Mouse (Mus musculus) heart, postnatal 4 days (tissue): ENCODE data around the gene Lpin1. TPM values are rescaled to one million over a fixed set of nuclear protein-coding genes. Genes with fewer than 3 reads are reported as not detected.
A peak's percentile ranks its signal among the peaks of the same experiment; 100 is the strongest.

Source experiments
- DNase-seq: peaks from one replicate; pipeline ENCODE4 v3.0.0; 2021
- total RNA-seq, 2 experiments: library from RNA; stranded (reverse); gene quantifications; 2 replicates each; pipeline ENCODE4 v1.2.3; 2021

Lpin1 gene
- total RNA-seq, 2 experiments from 2014 or later = 24.5 to 25.4 TPM

DNA sequence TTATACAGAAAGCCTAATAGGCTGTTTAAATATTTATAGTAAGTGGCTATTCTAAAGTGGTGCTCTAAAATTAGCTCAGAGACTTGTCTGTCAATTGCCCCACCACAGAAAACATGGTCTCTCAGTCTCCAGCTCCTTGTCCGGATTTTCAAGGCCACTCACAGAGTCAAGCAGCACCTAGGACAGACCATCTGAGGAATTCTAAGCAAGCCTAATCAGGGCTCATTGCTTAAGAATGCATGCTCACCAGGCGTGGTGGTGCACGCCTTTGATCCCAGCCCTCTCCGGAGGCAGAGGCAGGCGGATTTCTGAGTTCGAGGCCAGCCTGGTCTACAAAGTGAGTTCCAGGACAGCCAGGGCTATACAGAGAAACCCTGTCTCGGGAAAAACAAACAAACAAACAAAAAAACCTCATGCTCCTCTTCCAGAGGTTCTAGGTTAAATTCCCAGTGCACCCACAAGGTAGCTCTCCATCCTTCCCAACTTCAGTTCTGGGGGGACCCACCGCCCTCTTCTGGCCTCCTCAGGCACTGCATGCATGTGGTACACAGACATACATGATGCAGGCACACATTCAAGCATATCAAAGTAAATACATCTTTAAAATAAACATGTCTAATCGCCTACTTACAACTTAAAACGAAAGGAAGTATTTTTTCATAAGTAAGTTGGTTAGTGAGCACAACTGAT lies 40.2 kb downstream of the Lpin1 start:
- no peak for DNase-seq

DNA sequence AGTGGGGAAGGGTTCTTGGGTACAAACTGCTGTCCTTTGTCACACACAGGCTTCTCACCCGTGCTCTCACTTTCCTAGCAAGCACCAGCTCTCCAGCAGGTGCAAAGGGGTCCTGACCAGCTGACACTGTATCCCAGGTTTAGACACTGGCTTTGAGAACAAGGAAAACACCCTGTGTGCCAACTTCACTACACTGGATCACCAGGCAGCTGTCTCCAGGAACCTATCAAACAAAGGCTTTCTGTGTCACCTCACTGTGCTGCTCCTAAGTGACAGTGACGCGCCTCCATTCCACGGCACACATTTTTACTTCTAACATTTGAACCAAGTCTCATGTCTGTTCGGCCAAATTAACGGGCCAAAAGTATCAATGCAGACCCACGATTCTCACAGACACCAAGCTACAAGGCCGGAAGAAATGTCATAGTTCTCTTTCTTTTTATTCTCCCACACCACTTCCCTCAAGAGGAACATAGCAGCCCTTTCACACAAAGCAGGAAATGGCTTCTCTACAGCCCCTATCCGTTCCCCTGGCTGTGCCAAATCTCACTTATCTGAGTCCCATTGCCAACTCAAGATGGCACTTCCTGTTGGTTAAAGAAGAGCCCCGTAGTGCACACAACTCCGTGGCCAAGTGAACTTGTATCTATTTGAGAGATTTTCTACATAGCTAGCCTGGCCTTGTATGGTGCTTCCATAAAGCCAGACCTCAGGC lies 41.7 kb downstream of the Lpin1 start:
- no peak for DNase-seq

DNA sequence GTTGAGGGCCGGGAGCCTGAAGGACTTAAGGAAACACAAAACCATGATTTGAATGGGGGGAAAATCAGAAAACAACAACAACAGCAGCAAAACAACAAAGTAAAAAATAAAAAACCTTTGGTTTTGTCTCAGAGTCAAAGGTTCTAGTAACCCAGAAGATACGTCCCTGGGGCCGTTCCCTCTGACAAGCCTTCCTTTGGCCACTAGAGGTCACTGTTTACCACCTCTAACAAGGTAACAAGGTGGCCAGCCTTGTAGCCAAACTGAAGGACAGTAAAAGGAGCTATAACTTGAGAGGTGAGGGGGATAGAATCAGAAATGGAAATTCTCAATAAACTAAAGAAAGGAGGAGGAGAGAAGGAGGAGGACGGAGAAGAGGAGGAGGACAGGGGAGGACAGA lies 42.3 kb downstream of the Lpin1 start:
- DNase-seq = peak; percentile 76

DNA sequence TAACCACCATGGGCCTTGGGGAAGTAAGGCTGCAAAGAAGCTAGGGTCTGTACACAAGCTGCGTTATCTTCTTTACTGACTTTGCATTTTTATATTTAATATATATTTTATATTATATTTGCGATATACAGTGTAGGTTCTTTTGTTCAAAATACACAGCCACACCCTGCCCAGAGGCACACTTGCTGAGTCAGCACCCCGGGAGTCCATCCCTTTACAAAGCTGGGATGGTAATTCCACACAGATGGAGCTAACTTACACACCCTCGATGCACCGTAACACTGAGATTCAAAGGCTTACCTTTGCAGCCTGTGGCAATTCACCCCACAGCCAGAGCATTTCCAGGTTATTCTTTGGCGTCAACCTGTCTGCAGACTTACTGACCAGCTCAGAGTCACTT lies 42.7 kb downstream of the Lpin1 start:
- no peak for DNase-seq

DNA sequence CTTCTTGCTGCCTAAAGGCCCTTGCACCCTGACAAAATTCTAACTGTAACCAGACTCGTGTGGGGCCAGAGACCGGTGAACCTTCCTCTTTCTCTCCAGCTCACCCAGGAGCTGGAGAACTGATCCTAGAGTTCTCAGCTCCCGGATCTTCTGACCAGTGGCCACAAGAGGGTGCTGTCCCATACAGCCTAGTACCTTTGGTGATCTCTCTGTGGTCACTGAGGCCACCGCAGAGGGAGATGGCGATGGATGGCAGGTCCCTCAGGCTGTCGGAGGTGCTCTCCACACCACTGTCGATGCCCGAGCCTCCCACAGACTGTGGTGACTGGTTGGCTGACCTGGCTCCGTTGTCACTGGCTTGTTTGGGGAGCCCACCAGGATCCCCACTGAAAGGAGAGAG lies 47.3 kb downstream of the Lpin1 start:
- peak; percentile 70 for DNase-seq

DNA sequence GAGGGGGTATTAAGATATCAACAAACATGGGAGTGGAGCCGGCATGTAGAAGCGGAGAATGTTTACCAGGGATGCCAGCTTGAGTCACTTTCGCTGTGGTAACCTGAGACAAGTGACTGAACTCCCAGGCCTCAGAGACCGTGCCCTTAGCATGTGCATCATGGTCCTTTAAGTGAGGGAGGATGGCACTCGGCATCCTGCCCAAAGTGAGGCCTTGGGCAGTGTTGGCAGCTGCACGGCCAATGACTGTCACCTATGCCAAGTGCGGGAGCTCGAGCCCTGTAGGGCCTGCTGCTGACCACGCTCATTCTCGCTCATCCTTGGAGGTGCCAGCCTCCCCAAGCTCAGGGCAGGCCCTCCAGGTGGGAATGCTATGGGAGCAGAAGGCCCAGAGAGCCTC lies 48.1 kb downstream of the Lpin1 start:
- DNase-seq = no peak

DNA sequence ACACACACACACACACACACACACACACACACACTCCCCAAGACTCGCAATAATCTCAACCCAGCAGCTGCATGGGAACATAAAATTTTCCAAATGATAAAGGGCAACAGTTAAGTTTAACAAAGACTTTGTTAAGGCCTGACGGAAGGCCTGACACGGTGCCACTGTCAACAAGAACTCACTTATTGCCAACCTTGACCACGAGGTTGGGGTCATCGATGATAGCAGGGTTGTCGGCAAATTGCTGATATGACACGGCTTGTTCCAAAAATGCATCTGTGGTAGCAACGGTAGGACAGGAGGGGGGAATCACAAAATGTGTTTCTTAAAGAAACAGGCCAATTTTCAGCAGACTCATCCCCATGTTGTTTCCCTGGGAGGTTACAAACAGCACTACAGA lies 48.6 kb downstream of the Lpin1 start:
- peak; percentile 29 for DNase-seq

DNA sequence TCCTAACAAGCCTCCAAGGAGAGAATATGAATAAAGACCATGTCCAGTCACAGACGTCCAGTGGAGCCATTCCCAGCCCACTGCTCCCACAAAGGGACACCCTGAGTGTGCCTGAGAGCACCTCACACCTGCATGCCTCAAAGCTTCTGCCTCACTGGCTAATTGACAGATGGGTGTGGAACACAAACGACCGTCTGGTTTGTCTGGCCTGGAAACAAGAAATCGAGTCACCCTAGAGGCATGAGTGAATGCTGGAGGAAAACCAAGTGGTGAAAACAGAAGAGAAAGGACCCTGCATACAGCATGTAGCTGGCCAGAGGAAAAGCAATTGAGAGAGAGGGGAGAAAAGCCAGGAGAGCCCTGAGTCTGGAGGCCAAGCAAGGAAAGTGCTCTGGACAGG lies 53.5 kb downstream of the Lpin1 start:
- DNase-seq = no peak

DNA sequence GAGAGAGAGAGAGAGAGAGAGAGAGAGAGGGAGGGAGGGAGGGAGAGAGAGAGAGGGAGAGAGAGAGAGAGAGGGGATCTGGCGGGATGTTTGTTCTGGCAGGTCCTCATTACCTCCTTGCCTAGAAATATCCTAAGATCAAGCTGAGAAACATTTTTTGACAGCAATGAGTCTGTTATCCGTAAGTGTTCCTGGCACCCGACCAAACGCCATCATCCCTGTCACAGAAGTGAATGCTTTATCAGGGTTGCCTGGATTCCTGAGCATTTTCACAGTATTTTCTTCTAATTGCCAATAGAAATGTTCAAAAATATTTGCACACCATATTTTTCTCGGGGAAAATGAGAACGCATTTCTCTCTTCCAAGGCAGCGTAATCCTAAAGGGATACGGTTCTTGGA lies 56.6 kb downstream of the Lpin1 start:
- DNase-seq = peak; percentile 57

DNA sequence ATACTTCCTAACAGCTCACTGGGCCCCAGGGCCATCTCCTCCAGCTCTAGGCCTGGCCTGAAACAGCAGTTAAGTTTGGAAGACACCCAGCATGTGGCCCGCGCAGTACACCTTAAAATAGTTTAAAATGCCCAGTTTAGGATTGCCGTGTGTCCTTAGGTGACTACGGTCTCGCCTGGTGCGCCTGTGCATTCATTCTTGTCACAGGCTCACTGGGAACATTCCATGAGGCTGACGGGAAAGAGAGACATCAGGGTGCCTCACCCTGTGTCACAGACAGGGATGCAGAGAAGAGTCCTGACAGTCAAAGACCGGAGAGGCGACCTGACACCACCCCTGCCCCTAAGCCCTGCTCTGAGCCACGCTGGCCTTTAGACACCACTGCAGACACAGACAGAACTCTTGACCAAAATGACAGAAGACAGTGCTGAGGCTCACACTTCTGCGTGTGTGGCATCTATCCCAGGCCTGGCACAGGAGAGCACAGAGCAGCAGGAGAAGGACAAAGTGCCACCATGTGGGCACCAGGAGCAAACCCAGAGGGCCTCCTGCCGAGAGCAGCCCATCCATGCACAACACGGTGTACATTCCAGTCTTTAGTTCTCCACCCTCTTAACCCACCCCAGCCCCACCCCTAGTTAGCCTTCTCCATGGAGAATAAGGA lies 58.5 kb downstream of the Lpin1 start:
- DNase-seq = no peak

DNA sequence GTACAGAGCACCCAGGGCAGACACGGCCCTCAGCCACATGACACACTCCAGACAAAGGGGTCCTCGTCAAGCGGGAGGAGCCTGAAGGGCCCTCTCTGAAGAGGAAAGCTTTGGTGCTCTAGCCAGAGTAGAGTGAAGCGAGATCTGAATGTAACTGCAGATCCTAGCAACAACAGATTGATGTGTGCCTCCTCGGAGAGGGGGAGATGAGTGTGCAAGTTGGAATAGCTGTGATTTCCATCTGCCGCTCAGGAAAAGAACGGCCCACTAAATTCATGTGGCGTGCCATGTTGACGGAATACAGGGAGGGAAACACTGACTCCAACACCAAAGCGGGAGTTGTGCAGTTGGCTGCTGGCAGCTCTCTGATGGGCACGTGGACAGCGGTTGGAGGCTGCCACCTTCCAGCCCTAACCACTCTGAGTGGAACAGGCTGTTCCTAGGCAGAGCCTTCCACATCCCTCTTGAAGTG lies 59.7 kb downstream of the Lpin1 start:
- peak; percentile 29 for DNase-seq

DNA sequence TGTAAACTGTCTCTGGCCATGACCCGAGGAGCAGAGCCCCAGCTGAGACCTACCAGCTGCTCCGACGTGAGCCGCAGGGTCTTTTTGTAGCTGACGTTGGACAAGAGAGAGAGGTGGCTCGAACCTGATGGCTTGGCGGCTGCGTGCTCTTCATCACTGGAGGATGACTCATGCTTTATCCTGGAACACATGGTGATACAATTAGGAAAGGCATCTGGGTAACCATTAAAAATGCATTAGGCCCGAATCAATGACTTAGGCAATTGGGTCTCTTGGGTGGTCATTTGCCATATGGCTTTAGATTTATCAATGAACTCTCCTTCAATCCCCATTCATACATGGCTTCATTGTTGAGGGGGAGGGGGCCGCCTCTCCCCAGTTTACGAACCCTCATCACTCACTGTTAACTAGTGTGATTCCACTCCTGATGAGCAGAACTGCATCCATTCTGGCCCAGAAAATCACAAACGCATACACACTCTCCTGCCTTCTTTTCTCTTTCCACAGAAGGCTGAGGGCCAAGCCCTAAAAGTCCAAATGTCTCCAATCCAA lies 61.9 kb downstream of the Lpin1 start:
- DNase-seq = no peak

DNA sequence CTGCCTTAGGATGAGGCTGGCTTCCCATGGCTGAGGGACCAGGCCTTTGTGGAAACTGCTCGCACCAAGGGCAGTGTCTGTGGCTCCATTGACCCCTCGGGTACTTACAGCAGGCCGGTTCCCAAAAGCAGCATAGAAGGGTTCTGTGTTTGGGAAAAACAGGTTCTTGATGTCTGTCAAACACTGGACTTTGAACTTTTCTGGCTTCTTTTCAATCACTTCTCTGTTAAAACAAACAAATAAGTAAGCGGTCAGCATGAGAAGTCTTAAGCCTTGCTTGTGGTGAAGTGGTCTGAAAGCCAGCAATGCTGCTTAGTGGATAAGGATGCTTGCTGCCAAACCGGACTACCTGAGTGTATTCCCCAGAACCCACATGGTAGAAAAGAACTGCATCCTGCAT lies 69.2 kb downstream of the Lpin1 start:
- DNase-seq = no peak

DNA sequence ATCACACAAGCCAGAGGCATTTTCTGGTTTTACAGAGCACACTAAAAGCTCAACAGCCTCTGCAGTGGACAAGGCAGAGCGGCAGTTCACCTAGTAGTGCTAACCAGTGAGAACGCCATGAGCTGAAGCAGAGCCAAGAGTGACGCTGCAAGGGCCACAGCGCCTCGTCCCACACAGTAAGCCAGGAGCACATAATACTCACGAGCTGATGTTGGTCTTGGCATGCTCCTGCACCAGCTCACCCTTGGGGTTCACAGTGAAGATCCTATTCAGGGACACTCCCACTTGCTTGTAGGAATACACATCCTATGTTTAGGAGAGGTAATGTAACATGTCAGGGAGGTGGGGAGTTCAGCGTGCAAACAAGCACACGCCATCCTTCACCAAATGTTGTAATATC lies 70.1 kb downstream of the Lpin1 start:
- no peak for DNase-seq

DNA sequence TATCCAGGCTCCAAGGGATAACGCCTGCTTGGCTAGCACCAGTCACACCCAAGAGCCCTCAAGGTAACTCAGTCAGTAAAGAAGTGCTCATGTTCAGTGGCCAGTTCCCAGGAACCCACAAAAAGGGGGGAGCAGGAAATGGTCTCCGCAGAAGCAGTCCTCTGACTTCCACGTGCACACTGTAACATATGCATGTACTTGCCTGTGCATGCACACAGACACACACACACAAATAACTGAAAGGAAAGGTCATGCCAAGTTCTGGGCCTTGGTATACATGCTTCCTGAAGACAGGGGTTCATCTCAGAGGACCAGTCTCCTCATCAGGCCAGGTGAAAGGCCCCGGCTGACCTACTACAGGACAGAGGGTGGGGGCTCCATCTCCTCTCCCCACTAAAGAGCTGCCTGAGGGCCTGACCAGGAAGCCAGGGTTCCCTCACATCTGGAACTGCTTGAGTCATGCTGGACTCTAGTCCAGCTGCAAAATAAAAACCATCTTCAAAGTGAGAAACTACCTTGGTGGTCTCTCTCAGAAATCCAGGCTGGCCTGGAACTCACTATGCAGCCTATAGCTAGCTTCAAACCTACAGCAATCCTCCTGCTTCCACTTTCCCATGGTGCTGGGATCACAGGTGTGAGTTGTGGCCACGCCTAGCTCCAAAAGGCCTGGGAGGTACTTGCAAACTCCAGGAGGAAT lies 70.7 kb downstream of the Lpin1 start:
- DNase-seq = no peak

DNA sequence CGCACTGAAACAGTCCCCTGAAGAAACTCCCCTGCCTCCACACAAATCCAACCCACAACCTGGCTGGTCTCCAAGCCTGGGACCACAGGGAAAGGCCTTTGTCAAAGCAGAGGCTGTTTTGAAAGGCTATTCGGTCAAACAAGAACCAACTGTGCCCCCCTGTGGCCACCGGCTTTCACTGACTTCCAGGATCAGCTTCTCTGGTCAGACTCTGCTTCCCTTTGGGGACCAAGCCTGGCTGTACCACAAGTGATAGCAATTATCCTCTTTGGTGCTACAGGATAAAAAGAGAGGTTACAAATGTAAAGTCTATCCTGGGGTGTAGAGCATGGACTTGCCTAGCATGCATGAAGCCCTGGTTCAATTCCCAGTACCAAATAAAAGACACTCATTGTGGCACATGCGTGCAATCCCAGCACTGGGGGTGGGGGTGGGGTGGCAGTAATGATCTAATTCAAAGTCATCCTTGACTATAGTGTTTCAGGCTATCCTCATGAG lies 77.4 kb downstream of the Lpin1 start:
- DNase-seq = peak; percentile 95

DNA sequence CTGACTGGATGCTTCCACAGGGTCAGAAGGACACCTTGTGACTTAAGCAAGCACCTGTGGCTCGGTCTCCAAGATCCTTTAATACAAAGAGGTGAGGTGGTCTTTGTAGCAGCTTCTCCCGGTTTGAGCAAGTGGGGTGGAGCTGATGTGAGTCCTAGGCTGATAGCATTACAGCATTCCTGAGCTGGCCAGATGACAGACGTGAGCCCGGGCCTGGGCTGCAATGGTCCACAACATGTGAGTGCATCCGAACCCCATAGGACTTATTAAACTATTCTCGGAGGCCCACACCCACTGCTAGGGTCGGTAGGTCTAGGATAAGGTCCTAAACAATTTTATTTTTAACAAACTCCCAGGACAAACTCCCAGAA lies 77.9 kb downstream of the Lpin1 start:
- DNase-seq = peak; percentile 31

DNA sequence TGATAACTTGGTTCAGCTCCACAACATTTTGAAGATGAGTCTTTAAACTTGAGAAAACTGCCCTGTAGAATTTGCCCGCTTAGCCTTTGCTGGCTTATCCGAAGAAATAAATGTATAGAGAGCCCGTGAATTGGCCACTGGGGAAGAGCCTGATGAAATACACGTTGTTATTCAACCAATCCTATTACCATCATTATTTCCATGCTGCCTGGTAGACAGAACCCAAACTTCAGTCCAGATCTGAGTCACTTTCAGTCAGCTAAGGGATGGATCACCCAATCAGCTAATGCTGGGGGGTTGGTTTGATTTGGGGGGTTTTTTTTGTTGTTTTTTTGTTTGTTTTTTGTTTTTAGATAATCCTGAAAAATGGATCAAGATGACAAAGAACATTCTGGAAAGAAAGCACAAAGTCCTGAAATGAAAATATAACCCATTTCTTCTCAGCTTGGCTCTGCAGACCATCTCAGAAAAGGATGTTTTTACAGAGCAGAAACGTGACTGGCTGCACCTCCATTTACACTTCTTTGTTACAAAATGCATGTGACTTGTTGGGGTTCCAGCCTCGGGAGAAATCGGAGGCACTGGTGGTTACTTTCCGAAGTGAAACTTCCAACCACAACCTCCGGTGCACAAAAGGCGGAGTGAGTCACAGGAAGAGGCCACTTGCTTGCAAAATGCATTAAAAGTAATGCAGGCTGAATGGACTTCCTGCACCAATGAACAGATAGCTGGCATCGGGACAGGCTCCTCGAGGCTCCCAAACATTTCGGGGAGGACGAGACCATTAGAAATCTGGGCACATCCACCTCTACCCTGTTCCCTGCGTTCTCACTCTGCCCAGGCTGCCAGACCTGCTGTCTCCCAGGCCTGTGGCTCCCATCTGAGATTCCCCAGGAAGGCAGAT lies 78.6 kb downstream of the Lpin1 start:
- DNase-seq = peak; percentile 42

DNA sequence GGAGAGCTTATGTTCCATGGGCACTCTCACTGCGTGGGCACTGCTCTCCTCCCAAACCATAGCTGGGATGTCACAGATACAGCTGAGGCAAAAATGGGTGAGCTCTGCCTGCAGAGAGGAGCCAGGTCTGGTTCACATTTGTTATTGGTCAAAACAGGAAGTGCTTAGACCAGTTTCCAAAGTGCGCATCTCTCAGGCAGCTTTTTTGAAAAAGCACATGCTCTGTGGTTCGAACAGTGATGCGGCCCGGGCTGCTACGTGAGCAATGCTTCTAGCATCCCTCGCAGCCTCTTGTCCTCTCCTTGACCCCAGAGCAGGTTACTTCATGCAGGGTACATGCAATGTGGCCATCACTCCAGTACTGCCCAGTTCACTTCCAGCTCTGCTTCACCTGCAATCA lies 82.1 kb downstream of the Lpin1 start:
- DNase-seq = no peak

DNA sequence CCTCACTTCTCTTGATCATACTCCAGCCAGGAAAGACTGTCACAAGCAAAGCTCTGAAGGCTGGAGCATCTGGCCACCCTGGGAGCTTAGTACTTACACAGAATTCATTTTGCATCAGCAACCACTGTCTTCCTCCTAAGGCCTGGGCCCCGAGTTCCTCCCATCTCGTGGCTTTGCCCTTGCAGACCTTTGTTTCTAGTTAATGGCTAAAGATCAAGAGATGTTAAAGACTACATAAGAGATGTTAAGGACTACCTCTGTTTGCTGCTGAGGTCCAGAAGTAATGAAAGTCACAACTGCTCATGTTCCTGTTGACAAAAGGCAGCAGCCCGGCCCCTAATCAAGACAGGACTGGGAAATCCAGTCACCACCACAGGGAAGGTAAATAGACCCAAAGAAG lies 82.8 kb downstream of the Lpin1 start:
- DNase-seq = no peak

DNA sequence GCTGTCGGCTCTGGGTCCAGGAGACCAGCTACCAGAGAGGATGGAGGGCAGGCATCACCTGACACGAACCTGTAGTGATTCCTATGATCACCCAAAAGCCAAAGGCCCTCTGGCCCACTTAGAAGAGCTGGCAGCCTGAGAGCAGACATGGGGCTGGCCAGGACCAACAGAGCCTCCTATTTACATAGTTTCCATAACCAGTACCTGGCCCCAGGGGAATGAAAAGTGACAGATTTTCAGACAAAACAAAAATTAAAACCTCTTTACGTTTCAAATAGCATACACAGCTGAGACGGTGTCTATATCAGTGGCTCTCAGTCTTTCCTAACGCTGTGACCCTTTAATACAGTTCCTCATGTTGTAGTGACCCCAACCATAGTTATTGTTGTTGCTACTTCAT lies 83.9 kb downstream of the Lpin1 start:
- DNase-seq = no peak

DNA sequence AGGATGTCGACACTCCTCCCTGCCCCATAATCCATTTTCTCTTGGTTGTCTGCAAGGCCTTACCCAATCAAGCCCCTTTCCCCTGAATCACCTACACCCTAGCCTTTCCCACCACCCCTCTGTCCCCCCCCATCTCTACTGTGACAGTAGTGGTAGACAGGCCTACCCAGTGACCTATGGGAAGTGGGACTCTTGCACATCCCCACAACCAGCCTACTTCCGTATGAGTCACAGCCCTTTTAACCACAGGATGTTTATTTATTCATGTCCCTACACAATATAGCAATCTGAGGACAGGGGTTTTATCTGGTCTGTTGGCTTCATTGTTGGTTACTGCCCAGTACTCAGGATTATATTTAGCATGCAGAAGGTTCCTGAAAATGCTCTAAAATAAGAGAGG lies 84.6 kb downstream of the Lpin1 start:
- no peak for DNase-seq
